Mouse (Mus musculus): ENCODE results near the gene Susd4. TPM values are rescaled to one million over a fixed set of nuclear protein-coding genes. Genes with fewer than 3 reads are reported as not detected.

Susd4 gene
- polyA plus RNA-seq, 1 experiment from 2014 or later = 98.3 TPM

DNA sequence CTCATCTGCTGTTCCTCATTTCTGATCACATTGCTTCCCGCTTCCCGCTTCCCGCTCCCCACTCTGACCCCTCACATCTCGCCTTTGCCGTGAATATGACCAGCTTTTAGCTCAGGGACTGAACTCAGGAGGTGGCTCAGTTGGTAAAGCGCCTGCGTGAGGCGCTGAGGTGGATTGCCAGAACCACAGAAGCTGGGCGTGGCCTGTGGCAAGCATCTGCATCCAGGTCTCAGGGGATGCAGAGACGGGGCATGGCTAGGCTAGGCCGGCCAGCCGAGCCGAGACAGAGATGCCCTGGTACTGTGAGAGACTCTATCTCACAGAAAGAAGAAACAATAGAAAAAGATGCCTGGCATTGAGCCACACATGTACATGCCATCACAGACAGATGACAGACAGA is 93.0 kb downstream of the Susd4 start:
- H3K27ac ChIP-seq (ENCODE audit: low read depth, low read length) = peak overlapping the region; percentile 8; the same call in 1 of the 2 replicates

DNA sequence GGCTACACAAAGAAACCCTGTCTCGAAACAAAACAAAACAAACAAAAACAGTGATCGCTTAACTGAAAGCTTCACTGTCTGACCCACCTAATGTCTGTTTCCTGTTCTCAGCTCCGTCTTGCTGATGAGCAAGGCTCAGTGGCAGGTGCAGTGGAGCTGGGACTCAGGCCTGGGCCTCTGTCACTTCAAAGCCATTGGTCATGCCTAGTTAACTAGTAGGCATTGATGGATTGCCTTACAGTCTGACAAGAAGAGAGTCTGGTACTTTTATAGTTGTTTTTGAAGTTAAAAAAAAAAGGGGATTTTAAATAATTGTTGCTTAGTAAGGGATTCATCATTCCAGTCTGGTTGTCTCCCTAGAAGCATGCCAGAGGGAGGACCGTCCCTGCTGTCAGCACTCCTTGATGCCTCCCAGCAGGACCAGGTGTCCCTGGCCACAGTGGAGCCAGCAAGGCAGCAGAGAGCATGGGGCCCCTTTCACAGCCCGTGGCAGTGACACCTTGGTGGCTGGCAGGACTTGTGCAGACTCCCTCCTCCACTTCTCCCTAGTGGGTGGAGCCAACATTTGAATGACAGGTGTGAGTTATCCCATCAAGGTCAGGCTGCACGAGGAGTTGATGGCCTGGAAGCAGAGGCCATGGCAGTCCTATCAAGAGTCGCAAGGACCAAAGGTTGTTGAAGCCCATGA is 98.2 kb downstream of the Susd4 start:
- WGBS = 21% methylated on average over 7 of the region's 7 CpGs
- no peaks in the 10 kb centered on the region for H3K27me3 ChIP-seq (ENCODE audit: control insufficient read depth, insufficient read depth, low read length)
- peak; percentile 58 for ATAC-seq (ENCODE audit: low read depth)

More for the DNA sequence above, 93.0 kb downstream of the Susd4 start:
- Histone ChIP-seq H3K36me3 (ENCODE audit: control insufficient read depth, insufficient read depth, low read length) (no peaks in the 10 kb centered on the region), H3K9me3 (ENCODE audit: control insufficient read depth, low read length) (no peaks in the 10 kb centered on the region), H3K4me1 (ENCODE audit: control insufficient read depth, insufficient read depth, low read length) (peaks cover 6% of the 10 kb centered on the region; the same call in 1 of the 2 replicates), H3K9ac (replicated peaks; ENCODE audit: low read depth, low read length) (no peak overlapping the region), H3K4me3 (ENCODE audit: low read depth, low read length) (no peak overlapping the region), H3K4me2 (ENCODE audit: low read depth, low read length) (no peak overlapping the region), H3K27me3 (ENCODE audit: control insufficient read depth, insufficient read depth, low read length) (no peaks in the 10 kb centered on the region)
- WGBS = 56% methylated on average over 13 of the region's 13 CpGs
- no peak for ATAC-seq (ENCODE audit: low read depth)

DNA sequence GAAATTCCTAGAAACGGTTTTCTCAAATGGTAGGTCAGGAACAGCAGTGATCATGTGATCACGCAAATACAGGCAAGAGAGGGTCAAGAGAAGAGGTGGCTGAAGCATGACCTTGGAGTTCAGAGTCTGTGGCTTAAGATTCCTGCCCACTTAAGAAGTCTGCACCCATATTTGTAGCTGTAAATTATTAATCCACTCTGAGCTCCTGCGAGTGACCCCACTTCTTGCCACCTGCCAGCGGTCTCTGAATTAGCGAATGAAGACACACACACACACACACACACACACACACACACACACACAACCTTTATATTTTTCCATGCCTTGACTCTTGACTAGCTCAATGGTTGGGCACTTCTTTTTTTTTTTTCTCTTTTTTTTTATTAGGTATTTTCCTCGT is 99.7 kb downstream of the Susd4 start:
- peaks cover 3% of the 10 kb centered on the region; the same call in 1 of the 2 replicates for H3K4me1 ChIP-seq (ENCODE audit: control insufficient read depth, insufficient read depth, low read length)
- H3K9ac ChIP-seq (replicated peaks; ENCODE audit: low read depth, low read length) = no peak overlapping the region
- no peaks in the 10 kb centered on the region for H3K9me3 ChIP-seq (ENCODE audit: control insufficient read depth, low read length)
- no peaks in the 10 kb centered on the region for H3K27me3 ChIP-seq (ENCODE audit: control insufficient read depth, insufficient read depth, low read length)
- no peak overlapping the region for H3K4me2 ChIP-seq (ENCODE audit: low read depth, low read length)
- H3K4me3 ChIP-seq (ENCODE audit: low read depth, low read length) = no peak overlapping the region
- ATAC-seq (ENCODE audit: low read depth) = no peak
- no peaks in the 10 kb centered on the region for H3K36me3 ChIP-seq (ENCODE audit: control insufficient read depth, insufficient read depth, low read length)
- WGBS = 87% methylated on average over 6 of the region's 6 CpGs
- H3K27ac ChIP-seq (ENCODE audit: low read depth, low read length) = no peak overlapping the region

More for the DNA sequence above, 98.2 kb downstream of the Susd4 start:
- Histone ChIP-seq H3K36me3 (ENCODE audit: control insufficient read depth, insufficient read depth, low read length) (no peaks in the 10 kb centered on the region), H3K4me2 (ENCODE audit: low read depth, low read length) (no peak overlapping the region), H3K27ac (ENCODE audit: low read depth, low read length) (no peak overlapping the region), H3K4me1 (ENCODE audit: control insufficient read depth, insufficient read depth, low read length) (no peaks in the 10 kb centered on the region), H3K9me3 (ENCODE audit: control insufficient read depth, low read length) (no peaks in the 10 kb centered on the region), H3K9ac (replicated peaks; ENCODE audit: low read depth, low read length) (no peak overlapping the region), H3K4me3 (ENCODE audit: low read depth, low read length) (no peak overlapping the region)

DNA sequence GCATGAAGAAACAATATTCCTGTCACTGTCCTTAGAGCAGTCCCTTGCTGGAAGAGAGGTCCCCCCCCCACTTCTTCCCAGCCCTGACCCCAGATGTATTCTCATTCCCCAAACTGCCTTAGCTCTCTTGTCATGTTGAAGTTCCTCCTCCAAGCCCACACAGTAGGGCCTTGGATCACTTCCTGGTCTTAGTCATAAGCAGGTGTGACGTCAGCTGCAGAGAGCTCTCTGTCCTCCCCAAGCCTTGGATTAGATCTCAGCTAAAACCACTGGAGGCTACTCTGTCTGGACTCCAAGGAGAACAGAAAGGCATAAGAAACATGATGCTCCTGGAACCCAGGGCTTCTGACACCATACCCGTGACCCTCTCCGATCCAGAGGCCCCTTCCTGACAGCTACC is 104.2 kb downstream of the Susd4 start:
- Histone ChIP-seq H3K27me3 (ENCODE audit: control insufficient read depth, insufficient read depth, low read length) (no peaks in the 10 kb centered on the region), H3K4me2 (ENCODE audit: low read depth, low read length) (no peak overlapping the region), H3K4me1 (ENCODE audit: control insufficient read depth, insufficient read depth, low read length) (peaks cover 21% of the 10 kb centered on the region), H3K9ac (replicated peaks; ENCODE audit: low read depth, low read length) (no peak overlapping the region), H3K9me3 (ENCODE audit: control insufficient read depth, low read length) (no peaks in the 10 kb centered on the region), H3K4me3 (ENCODE audit: low read depth, low read length) (no peak overlapping the region), H3K36me3 (ENCODE audit: control insufficient read depth, insufficient read depth, low read length) (no peaks in the 10 kb centered on the region), H3K27ac (ENCODE audit: low read depth, low read length) (no peak overlapping the region; the same call in 1 of the 2 replicates)
- WGBS = 100% methylated on average over 3 of the region's 3 CpGs
- ATAC-seq (ENCODE audit: low read depth) = no peak

DNA sequence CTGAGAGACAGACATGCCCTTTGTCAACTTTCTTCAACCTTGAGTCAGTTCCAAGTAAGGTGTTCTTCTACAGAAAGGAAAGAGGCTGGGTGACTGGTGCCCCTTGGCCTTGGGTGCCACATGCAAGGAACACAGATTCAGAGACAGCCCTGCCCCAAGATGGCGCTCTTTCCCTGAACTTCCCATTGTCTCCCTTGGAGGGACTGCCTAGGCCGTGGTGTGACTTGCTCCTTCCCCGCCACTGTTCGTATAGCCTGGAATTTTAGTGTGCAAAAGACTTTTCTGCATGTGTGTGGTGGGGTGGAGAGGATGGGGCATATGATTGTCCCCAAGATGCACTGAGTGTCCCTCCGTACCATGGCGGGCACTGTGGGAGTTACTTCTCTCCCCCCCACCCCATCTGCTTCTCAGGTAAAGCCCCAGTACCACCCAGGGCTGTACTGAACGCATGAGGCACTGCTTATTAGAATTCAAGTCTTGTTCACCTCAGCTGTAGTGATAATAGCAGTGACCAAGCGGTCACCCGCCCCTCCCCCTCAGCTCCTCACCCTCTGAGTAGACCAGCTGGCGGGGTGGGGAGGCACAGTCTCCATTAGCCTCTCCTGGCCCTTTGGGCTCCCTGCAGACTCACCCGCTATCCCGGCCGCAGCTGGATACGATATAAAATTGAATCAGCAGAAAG is 104.9 kb downstream of the Susd4 start:
- Histone ChIP-seq H3K27me3 (ENCODE audit: control insufficient read depth, insufficient read depth, low read length) (no peaks in the 10 kb centered on the region), H3K9ac (replicated peaks; ENCODE audit: low read depth, low read length) (0 out of 2 replicates have a peak overlapping the region, but pooled peaks have one; percentile 11), H3K27ac (ENCODE audit: low read depth, low read length) (peak overlapping the region; percentile 72), H3K36me3 (ENCODE audit: control insufficient read depth, insufficient read depth, low read length) (no peaks in the 10 kb centered on the region), H3K4me3 (ENCODE audit: low read depth, low read length) (no peak overlapping the region), H3K4me1 (ENCODE audit: control insufficient read depth, insufficient read depth, low read length) (peaks cover 21% of the 10 kb centered on the region), H3K4me2 (ENCODE audit: low read depth, low read length) (0 out of 2 replicates have a peak overlapping the region, but pooled peaks have one; percentile 12), H3K9me3 (ENCODE audit: control insufficient read depth, low read length) (no peaks in the 10 kb centered on the region)
- ATAC-seq (ENCODE audit: low read depth) = peak; percentile 68
- WGBS = 30% methylated on average over 14 of the region's 14 CpGs

DNA sequence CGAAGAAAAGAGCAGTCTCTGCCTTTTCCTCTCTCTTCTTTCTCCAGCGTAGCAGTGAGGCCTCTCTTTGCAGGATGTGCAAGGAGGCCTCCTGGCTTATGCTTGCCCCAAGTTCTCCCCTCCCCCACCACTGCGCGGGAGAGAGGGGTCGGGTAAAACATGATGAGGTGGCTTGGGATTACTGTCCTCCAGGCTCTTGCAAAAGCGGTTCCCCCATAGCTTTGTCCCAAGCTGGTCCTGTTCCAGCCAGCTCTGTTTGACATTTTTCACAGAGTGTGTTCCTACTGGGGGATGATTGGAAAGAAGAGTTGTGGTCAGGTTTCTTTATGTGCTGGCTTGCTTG is 105.4 kb downstream of the Susd4 start:
- H3K4me2 ChIP-seq (ENCODE audit: low read depth, low read length) = no peak overlapping the region
- 0 out of 2 replicates have a peak, but pooled peaks have one; percentile 8 for ATAC-seq (ENCODE audit: low read depth)
- no peaks in the 10 kb centered on the region for H3K9me3 ChIP-seq (ENCODE audit: control insufficient read depth, low read length)
- H3K4me3 ChIP-seq (ENCODE audit: low read depth, low read length) = no peak overlapping the region
- no peak overlapping the region for H3K9ac ChIP-seq (replicated peaks; ENCODE audit: low read depth, low read length)
- peaks cover 21% of the 10 kb centered on the region for H3K4me1 ChIP-seq (ENCODE audit: control insufficient read depth, insufficient read depth, low read length)
- H3K36me3 ChIP-seq (ENCODE audit: control insufficient read depth, insufficient read depth, low read length) = no peaks in the 10 kb centered on the region
- H3K27me3 ChIP-seq (ENCODE audit: control insufficient read depth, insufficient read depth, low read length) = no peaks in the 10 kb centered on the region
- peak overlapping the region; percentile 72 for H3K27ac ChIP-seq (ENCODE audit: low read depth, low read length)
- 18% methylated on average over 6 of the region's 6 CpGs for WGBS

DNA sequence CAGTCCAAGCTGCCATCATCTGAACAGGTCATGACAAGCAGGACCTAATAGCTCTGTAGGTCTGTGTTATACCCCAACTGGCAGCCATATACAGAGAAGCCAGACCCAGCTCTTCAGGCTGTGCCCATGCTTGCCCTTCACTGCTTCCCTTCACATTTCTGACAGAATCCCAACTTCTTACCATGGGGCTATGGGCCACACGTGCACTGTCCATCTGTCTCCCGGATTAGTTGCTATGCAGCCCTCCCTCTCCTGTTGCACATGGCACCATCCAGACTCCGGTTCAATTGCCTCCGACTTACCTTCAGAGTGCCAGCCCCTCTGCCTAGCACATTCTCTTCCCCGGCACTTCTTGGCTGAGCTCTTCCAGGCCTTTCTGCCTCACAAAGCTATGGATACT is 114.5 kb downstream of the Susd4 start:
- Histone ChIP-seq H3K27me3 (ENCODE audit: control insufficient read depth, insufficient read depth, low read length) (no peaks in the 10 kb centered on the region), H3K9ac (replicated peaks; ENCODE audit: low read depth, low read length) (no peak overlapping the region), H3K27ac (ENCODE audit: low read depth, low read length) (no peak overlapping the region), H3K36me3 (ENCODE audit: control insufficient read depth, insufficient read depth, low read length) (no peaks in the 10 kb centered on the region), H3K9me3 (ENCODE audit: control insufficient read depth, low read length) (no peaks in the 10 kb centered on the region), H3K4me2 (ENCODE audit: low read depth, low read length) (no peak overlapping the region), H3K4me1 (ENCODE audit: control insufficient read depth, insufficient read depth, low read length) (no peaks in the 10 kb centered on the region), H3K4me3 (ENCODE audit: low read depth, low read length) (no peak overlapping the region)
- WGBS = 96% methylated on average over 5 of the region's 5 CpGs
- ATAC-seq (ENCODE audit: low read depth) = no peak

DNA sequence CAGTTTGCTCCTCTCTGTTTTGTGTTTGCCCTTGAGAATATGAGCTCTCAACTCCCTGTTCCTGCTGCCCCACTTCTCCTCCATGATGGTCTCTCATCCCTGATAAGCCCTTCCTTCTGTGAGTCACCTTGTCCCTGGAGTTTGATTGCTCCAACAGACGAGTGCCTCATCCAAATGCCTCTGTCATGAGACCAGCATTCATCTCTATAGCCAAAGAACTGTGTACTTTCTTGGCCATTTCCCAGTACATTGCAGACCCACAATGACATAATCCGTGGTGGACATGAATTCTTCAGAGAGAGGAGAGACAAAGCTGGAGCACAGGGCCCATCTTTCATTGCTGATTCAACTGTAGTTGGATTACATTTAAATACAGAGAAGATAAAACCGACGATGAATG is 115.1 kb downstream of the Susd4 start:
- WGBS = 89% methylated on average over 4 of the region's 4 CpGs
- Histone ChIP-seq H3K9ac (replicated peaks; ENCODE audit: low read depth, low read length) (no peak overlapping the region), H3K27me3 (ENCODE audit: control insufficient read depth, insufficient read depth, low read length) (no peaks in the 10 kb centered on the region), H3K9me3 (ENCODE audit: control insufficient read depth, low read length) (no peaks in the 10 kb centered on the region), H3K4me1 (ENCODE audit: control insufficient read depth, insufficient read depth, low read length) (no peaks in the 10 kb centered on the region), H3K4me2 (ENCODE audit: low read depth, low read length) (no peak overlapping the region), H3K27ac (ENCODE audit: low read depth, low read length) (no peak overlapping the region), H3K36me3 (ENCODE audit: control insufficient read depth, insufficient read depth, low read length) (no peaks in the 10 kb centered on the region), H3K4me3 (ENCODE audit: low read depth, low read length) (no peak overlapping the region)
- no peak for ATAC-seq (ENCODE audit: low read depth)

DNA sequence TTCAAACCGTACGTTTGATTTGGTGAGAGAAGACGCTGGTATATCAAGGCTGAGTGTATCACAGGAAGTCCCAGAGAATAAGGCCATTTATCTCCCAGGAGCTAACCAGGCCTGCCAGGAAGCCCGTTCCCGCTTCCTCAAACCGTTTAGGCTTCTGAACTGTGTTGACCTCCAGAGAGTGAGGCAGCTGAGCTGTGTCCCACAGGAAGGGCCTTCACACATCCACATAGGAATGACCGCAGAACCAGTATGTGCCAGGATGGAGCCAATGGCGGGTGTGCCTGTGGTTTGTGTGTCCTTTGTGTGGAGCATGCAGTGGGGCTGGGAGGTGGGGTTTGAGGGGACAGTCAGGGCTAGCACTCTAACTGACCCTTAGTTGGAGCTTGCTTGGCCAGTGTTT is 117.6 kb downstream of the Susd4 start:
- no peaks in the 10 kb centered on the region for H3K27me3 ChIP-seq (ENCODE audit: control insufficient read depth, insufficient read depth, low read length)
- H3K4me1 ChIP-seq (ENCODE audit: control insufficient read depth, insufficient read depth, low read length) = no peaks in the 10 kb centered on the region
- H3K36me3 ChIP-seq (ENCODE audit: control insufficient read depth, insufficient read depth, low read length) = no peaks in the 10 kb centered on the region
- no peak overlapping the region for H3K4me3 ChIP-seq (ENCODE audit: low read depth, low read length)
- H3K4me2 ChIP-seq (ENCODE audit: low read depth, low read length) = no peak overlapping the region
- H3K9ac ChIP-seq (replicated peaks; ENCODE audit: low read depth, low read length) = no peak overlapping the region
- no peaks in the 10 kb centered on the region for H3K9me3 ChIP-seq (ENCODE audit: control insufficient read depth, low read length)
- no peak overlapping the region for H3K27ac ChIP-seq (ENCODE audit: low read depth, low read length)
- 83% methylated on average over 8 of the region's 8 CpGs for WGBS
- no peak for ATAC-seq (ENCODE audit: low read depth)

Data from neural tube, embryonic 14.5 days (tissue).